Mouse (Mus musculus): ENCODE measurements around the gene Bdh1.
"Not testable (repeated sequence)": the region's sequence is repeated elsewhere in the genome, so short reads cannot be mapped to it uniquely, and the experiment has no call there.

Gene Bdh1

GRCm38 (mm10) chr16:31422000-31422399 lies at the start of gene Bdh1:
Bdh1 (plus strand) TSS chr16:31422280.
- DNase-seq: no peak

- DNase-seq: peak; percentile 29 to 39
These were observed 49.8 kb upstream of the Bdh1 start for GRCm38 (mm10) chr16:31372316-31372715.

GRCm38 (mm10) chr16:31375877-31376582 lies 46.0 kb upstream of the Bdh1 start:
- DNase-seq: not testable (repeated sequence)

GRCm38 (mm10) chr16:31388269-31388668 lies 33.8 kb upstream of the Bdh1 start:
- DNase-seq: not testable (repeated sequence)

GRCm38 (mm10) chr16:31399231-31399630 lies 22.8 kb upstream of the Bdh1 start:
- no peak for DNase-seq

- no peak for DNase-seq
These were observed 21.0 kb upstream of the Bdh1 start for GRCm38 (mm10) chr16:31400908-31401692.

GRCm38 (mm10) chr16:31402096-31402495 lies 20.0 kb upstream of the Bdh1 start:
- no peak for DNase-seq

- DNase-seq: no peak
These were observed 18.1 kb upstream of the Bdh1 start for GRCm38 (mm10) chr16:31403971-31404370.

GRCm38 (mm10) chr16:31405040-31405439 lies 17.0 kb upstream of the Bdh1 start:
- DNase-seq: no peak

- DNase-seq: no peak
These were observed 14.2 kb upstream of the Bdh1 start for GRCm38 (mm10) chr16:31407872-31408271.

GRCm38 (mm10) chr16:31410969-31411368 lies 11.1 kb upstream of the Bdh1 start:
- no peak for DNase-seq

- DNase-seq: peak; percentile 31 to 53
These were observed 9.8 kb upstream of the Bdh1 start for GRCm38 (mm10) chr16:31412321-31412720.

GRCm38 (mm10) chr16:31413777-31414176 lies 8.3 kb upstream of the Bdh1 start:
- no peak for DNase-seq

GRCm38 (mm10) chr16:31415885-31416450 lies 6.1 kb upstream of the Bdh1 start:
- no peak for DNase-seq

GRCm38 (mm10) chr16:31418704-31419103 lies 3.4 kb upstream of the Bdh1 start:
- no peak for DNase-seq

GRCm38 (mm10) chr16:31419457-31419856 lies 2.6 kb upstream of the Bdh1 start:
- DNase-seq: no peak

GRCm38 (mm10) chr16:31422722-31423121 lies 642 bp downstream of the Bdh1 start:
- no peak for DNase-seq

- no peak for DNase-seq
These were observed 1.3 kb downstream of the Bdh1 start for GRCm38 (mm10) chr16:31423368-31423767.

- no peak for DNase-seq
These were observed 2.5 kb downstream of the Bdh1 start for GRCm38 (mm10) chr16:31424416-31425187.

- peak; percentile 91 to 95 for DNase-seq
These were observed 3.4 kb downstream of the Bdh1 start for GRCm38 (mm10) chr16:31425508-31425907.

- no peak for DNase-seq
These were observed 4.5 kb downstream of the Bdh1 start for GRCm38 (mm10) chr16:31426496-31427126.

GRCm38 (mm10) chr16:31428335-31428674 lies 6.2 kb downstream of the Bdh1 start:
- DNase-seq: no peak
